Mouse (Mus musculus): ENCODE results near the gene Dvl2. TPM values are rescaled to one million over a fixed set of nuclear protein-coding genes. Genes with fewer than 3 reads are reported as not detected.

Gene Dvl2
- polyA plus RNA-seq, 1 experiment from 2014 or later, result 70.6 TPM

GRCm38 (mm10) chr11:70027397-70027796 lies 27.0 kb downstream of the Dvl2 start:
- peak overlapping the region; percentile 46 for H3K4me3 ChIP-seq
- no peaks in the 10 kb centered on the region for H3K27me3 ChIP-seq (ENCODE audit: low read depth, poor library complexity, severe bottlenecking)
- H3K27ac ChIP-seq, result peak overlapping the region; percentile 81
- H3K9me3 ChIP-seq (replicated peaks), result no peaks in the 10 kb centered on the region
- peak; percentile 38 for DNase-seq (ENCODE audit: low spot score)
- 24% methylated on average over 8 of the region's 9 CpGs for WGBS
- H3K4me1 ChIP-seq, result peaks cover 80% of the 10 kb centered on the region
- H3K36me3 ChIP-seq, result peaks cover 24% of the 10 kb centered on the region

GRCm38 (mm10) chr11:70028401-70029129 lies 28.2 kb downstream of the Dvl2 start:
- Histone ChIP-seq H3K4me3 (peak overlapping the region; percentile 51), H3K36me3 (peaks cover 36% of the 10 kb centered on the region), H3K4me1 (peaks cover 68% of the 10 kb centered on the region), H3K27me3 (ENCODE audit: low read depth, poor library complexity, severe bottlenecking) (no peaks in the 10 kb centered on the region), H3K27ac (peak overlapping the region; percentile 81), H3K9me3 (replicated peaks) (no peaks in the 10 kb centered on the region)
- no peak for DNase-seq (ENCODE audit: low spot score)
- WGBS, result 33% methylated on average over 12 of the region's 12 CpGs

GRCm38 (mm10) chr11:70029130-70029801 lies 28.9 kb downstream of the Dvl2 start:
- peak overlapping the region; percentile 81 for H3K27ac ChIP-seq
- no peaks in the 10 kb centered on the region for H3K9me3 ChIP-seq (replicated peaks)
- H3K4me1 ChIP-seq, result peaks cover 61% of the 10 kb centered on the region
- H3K36me3 ChIP-seq, result peaks cover 43% of the 10 kb centered on the region
- DNase-seq (ENCODE audit: low spot score), result peak; percentile 91
- peak overlapping the region; percentile 51 for H3K4me3 ChIP-seq
- WGBS, result under 1% methylated on average over 20 of the region's 20 CpGs
- H3K27me3 ChIP-seq (ENCODE audit: low read depth, poor library complexity, severe bottlenecking), result no peaks in the 10 kb centered on the region

- H3K36me3 ChIP-seq, result peaks cover 49% of the 10 kb centered on the region
- H3K27ac ChIP-seq, result peak overlapping the region; percentile 81
Observed at GRCm38 (mm10) chr11:70029829-70030550, 29.6 kb downstream of the Dvl2 start.

GRCm38 (mm10) chr11:70030651-70031320 lies 30.4 kb downstream of the Dvl2 start:
- DNase-seq (ENCODE audit: low spot score), result no peak
- 96% methylated on average over 28 of the region's 28 CpGs for WGBS
- H3K27me3 ChIP-seq (ENCODE audit: low read depth, poor library complexity, severe bottlenecking), result no peaks in the 10 kb centered on the region
- peaks cover 49% of the 10 kb centered on the region for H3K4me1 ChIP-seq
- H3K36me3 ChIP-seq, result peaks cover 55% of the 10 kb centered on the region
- no peaks in the 10 kb centered on the region for H3K9me3 ChIP-seq (replicated peaks)
- peak overlapping the region; percentile 81 for H3K27ac ChIP-seq
- H3K4me3 ChIP-seq, result no peak overlapping the region

More at GRCm38 (mm10) chr11:70029829-70030550, 29.6 kb downstream of the Dvl2 start:
- Histone ChIP-seq H3K4me3 (peak overlapping the region; percentile 51), H3K4me1 (peaks cover 57% of the 10 kb centered on the region), H3K9me3 (replicated peaks) (no peaks in the 10 kb centered on the region), H3K27me3 (ENCODE audit: low read depth, poor library complexity, severe bottlenecking) (no peaks in the 10 kb centered on the region)
- 45% methylated on average over 11 of the region's 11 CpGs for WGBS
- no peak for DNase-seq (ENCODE audit: low spot score)

- WGBS, result 98% methylated on average over 11 of the region's 11 CpGs
- Histone ChIP-seq H3K4me1 (peaks cover 44% of the 10 kb centered on the region), H3K4me3 (no peak overlapping the region), H3K36me3 (peaks cover 58% of the 10 kb centered on the region), H3K27ac (no peak overlapping the region), H3K9me3 (replicated peaks) (no peaks in the 10 kb centered on the region), H3K27me3 (ENCODE audit: low read depth, poor library complexity, severe bottlenecking) (no peaks in the 10 kb centered on the region)
- no peak for DNase-seq (ENCODE audit: low spot score)
Observed at GRCm38 (mm10) chr11:70031321-70031670, 30.9 kb downstream of the Dvl2 start.

- Histone ChIP-seq H3K36me3 (peaks cover 93% of the 10 kb centered on the region), H3K4me1 (0 out of 2 replicates have a peak, but pooled peaks cover 2% of the 10 kb centered on the region), H3K27me3 (ENCODE audit: low read depth, poor library complexity, severe bottlenecking) (no peaks in the 10 kb centered on the region), H3K27ac (no peak overlapping the region), H3K9me3 (replicated peaks) (no peaks in the 10 kb centered on the region), H3K4me3 (no peak overlapping the region)
- DNase-seq (ENCODE audit: low spot score), result no peak
- WGBS, result 77% methylated on average over 7 of the region's 7 CpGs
Observed at GRCm38 (mm10) chr11:70038174-70038573, 37.8 kb downstream of the Dvl2 start.

GRCm38 (mm10) chr11:70039631-70040030 lies 39.2 kb downstream of the Dvl2 start:
- Histone ChIP-seq H3K9me3 (replicated peaks) (no peaks in the 10 kb centered on the region), H3K36me3 (peaks cover 93% of the 10 kb centered on the region), H3K27me3 (ENCODE audit: low read depth, poor library complexity, severe bottlenecking) (no peaks in the 10 kb centered on the region), H3K4me1 (0 out of 2 replicates have a peak, but pooled peaks cover 3% of the 10 kb centered on the region), H3K27ac (no peak overlapping the region), H3K4me3 (no peak overlapping the region)
- no peak for DNase-seq (ENCODE audit: low spot score)
- 94% methylated on average over 10 of the region's 10 CpGs for WGBS

GRCm38 (mm10) chr11:70040184-70040583 lies 39.8 kb downstream of the Dvl2 start:
- WGBS, result 95% methylated on average over 7 of the region's 7 CpGs
- Histone ChIP-seq H3K27ac (no peak overlapping the region), H3K9me3 (replicated peaks) (no peaks in the 10 kb centered on the region), H3K27me3 (ENCODE audit: low read depth, poor library complexity, severe bottlenecking) (no peaks in the 10 kb centered on the region), H3K4me1 (0 out of 2 replicates have a peak, but pooled peaks cover 6% of the 10 kb centered on the region), H3K4me3 (no peak overlapping the region), H3K36me3 (peaks cover 92% of the 10 kb centered on the region)
- DNase-seq (ENCODE audit: low spot score), result no peak

- 87% methylated on average over 23 of the region's 23 CpGs for WGBS
- H3K4me3 ChIP-seq, result no peak overlapping the region
- DNase-seq (ENCODE audit: low spot score), result no peak
- H3K4me1 ChIP-seq, result peaks cover 10% of the 10 kb centered on the region; the same call in 1 of the 2 replicates
- H3K36me3 ChIP-seq, result peaks cover 83% of the 10 kb centered on the region
- H3K27me3 ChIP-seq (ENCODE audit: low read depth, poor library complexity, severe bottlenecking), result no peaks in the 10 kb centered on the region
- H3K27ac ChIP-seq, result no peak overlapping the region
- H3K9me3 ChIP-seq (replicated peaks), result no peaks in the 10 kb centered on the region
Observed at GRCm38 (mm10) chr11:70042309-70043085, 42.1 kb downstream of the Dvl2 start.

GRCm38 (mm10) chr11:70043665-70044064 lies 43.3 kb downstream of the Dvl2 start:
- H3K4me1 ChIP-seq, result peaks cover 8% of the 10 kb centered on the region; the same call in 1 of the 2 replicates
- WGBS, result 76% methylated on average over 7 of the region's 7 CpGs
- no peaks in the 10 kb centered on the region for H3K9me3 ChIP-seq (replicated peaks)
- H3K36me3 ChIP-seq, result peaks cover 71% of the 10 kb centered on the region
- no peak overlapping the region for H3K4me3 ChIP-seq
- H3K27me3 ChIP-seq (ENCODE audit: low read depth, poor library complexity, severe bottlenecking), result no peaks in the 10 kb centered on the region
- no peak for DNase-seq (ENCODE audit: low spot score)
- no peak overlapping the region for H3K27ac ChIP-seq

- Histone ChIP-seq H3K36me3 (peaks cover 54% of the 10 kb centered on the region), H3K27ac (no peak overlapping the region), H3K9me3 (replicated peaks) (no peaks in the 10 kb centered on the region), H3K4me3 (no peak overlapping the region), H3K27me3 (ENCODE audit: low read depth, poor library complexity, severe bottlenecking) (no peaks in the 10 kb centered on the region), H3K4me1 (peaks cover 8% of the 10 kb centered on the region; the same call in 1 of the 2 replicates)
- 37% methylated on average over 9 of the region's 9 CpGs for WGBS
- no peak for DNase-seq (ENCODE audit: low spot score)
Observed at GRCm38 (mm10) chr11:70045435-70045834, 45.0 kb downstream of the Dvl2 start.
